Mouse (Mus musculus): ENCODE data around the gene Igsf8. TPM values are rescaled to one million over a fixed set of nuclear protein-coding genes. Genes with fewer than 3 reads are reported as not detected.

Igsf8 gene
- total RNA-seq, 2 experiments from 2014 or later, result 256 to 272 TPM

DNA sequence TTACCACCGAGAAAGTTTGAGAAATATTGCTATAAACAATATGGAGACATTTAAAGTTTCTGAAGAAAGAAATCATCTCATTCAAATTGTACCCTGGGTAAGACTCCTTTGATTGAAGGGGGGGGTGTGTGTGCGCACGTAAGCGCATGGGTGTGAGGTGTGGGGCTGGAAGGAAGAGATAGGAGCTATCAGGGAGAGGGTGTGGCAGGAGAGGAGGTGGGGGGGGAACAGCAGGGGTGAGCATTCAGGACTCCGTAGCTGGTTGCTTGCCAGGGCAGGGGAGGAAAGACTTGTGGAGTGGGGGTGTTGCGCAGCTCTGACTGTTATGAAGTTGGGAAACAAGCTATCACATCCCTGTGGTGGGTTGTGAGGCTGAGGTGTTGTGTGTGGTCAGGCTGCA lies 43.0 kb downstream of the Igsf8 start:
- DNase-seq, result no peak

DNA sequence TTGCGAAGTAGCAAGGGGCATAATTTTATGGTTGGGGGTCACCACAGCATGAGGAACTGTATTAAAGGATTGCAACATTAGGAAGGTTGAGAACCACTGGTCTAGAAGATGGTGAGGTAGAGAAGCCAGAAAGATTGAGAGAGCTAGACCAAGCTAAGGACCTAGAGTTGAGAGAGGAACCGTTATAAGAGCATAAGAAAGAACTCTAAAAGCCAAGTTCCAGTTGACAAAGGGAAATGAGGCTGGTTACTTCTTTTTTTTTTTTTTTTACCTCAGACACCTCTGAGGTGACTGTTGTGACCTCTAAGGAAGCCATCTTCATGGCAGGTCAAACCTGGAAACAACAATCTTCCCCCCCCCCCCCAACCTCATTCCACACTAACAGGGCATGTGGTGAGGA lies 43.7 kb downstream of the Igsf8 start:
- DNase-seq, result no peak

DNA sequence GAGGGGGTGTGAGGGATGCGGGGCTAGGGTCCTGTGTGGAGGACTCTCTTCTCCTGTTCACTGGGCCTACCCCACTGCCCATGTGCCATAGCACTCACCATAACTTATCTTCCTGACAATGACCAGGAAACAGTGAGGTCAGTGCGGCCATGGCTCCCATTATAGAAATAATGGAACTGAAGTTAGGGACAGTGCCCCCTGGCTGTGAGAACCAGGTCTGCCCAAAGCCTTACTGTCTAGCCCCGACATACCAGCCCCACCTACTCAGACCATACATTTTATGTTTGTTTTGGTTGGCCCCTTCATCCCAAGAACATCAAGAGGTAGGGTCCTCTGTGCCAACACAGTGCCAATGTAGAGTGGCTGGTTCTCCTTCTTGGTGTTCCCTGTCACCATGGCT lies 44.2 kb downstream of the Igsf8 start:
- no peak for DNase-seq

DNA sequence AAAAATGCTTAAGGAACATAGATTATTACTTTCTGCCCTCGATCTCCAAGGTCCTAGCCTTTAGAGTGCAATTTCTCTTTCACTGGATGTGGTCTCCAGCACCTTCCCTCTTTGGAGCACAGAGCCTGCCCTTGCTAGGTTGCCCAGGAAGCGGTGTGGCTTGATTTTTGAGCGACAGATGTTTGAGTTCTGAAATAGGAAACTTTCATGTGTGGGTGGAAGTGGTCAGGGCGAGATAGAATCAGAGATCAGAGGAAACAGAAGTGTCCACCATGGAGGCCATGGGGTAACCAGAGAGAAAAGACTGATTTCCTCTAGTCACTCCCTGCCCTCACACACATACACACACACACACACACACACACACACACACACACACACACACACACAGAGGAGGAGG lies 44.8 kb downstream of the Igsf8 start:
- no peak for DNase-seq

DNA sequence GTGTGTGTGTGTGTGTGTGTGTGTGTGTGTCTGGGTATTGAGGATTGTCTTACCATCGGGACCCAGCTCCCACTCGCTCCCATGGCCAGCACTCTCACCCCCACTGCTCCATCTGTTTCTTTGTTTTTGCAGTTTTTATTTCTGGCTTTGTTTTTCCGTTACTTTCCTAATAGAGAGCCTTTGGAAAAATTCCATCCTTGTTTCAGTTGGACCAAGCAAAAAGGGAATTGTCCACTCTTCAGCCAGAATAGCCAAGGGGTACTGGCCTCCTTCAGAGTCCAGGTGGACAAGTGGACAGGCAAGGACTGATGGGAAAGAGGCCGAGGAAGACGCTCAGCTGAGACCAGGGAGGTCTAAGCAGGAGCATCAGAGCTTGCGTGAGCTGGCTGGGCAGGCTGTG lies 45.4 kb downstream of the Igsf8 start:
- DNase-seq, result no peak

DNA sequence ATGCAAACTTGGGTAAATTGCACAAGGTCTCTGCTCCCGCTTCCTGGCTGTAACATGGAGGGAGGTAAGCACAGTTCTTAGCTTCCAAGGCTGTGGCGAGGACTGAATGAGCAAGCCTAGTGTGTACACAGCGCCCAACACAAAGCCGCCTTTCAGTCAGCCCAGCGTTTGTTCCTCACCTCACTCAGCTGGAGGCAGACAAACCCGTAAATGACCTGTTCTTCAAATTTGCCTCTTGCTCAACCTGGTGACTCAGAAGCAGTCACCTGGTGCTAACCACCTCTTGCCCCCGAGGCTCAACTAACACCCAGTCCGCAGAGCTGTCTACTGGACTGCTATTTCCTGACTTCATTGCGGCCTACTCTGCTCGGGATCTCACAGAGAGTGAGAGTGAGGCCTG lies 46.5 kb downstream of the Igsf8 start:
- no peak for DNase-seq

DNA sequence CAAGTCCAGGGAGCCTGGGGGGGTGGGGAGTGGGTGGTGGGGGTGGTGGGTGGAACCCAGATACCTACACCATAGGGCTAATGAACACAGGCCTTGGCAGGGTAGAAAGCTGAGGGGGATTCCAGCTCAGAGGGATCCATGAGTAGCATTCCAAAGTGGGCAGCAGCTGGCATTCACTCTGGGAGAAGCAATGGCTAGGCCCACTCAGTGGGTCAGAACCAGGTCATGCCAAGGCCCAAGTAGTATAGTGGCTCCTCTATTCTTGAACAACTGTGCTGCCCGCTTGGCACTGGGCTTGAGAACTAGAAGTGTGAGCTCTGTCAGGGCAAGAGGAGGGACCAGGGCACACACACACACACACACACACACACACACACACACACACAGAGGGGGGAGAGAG lies 47.0 kb downstream of the Igsf8 start:
- DNase-seq, result no peak

DNA sequence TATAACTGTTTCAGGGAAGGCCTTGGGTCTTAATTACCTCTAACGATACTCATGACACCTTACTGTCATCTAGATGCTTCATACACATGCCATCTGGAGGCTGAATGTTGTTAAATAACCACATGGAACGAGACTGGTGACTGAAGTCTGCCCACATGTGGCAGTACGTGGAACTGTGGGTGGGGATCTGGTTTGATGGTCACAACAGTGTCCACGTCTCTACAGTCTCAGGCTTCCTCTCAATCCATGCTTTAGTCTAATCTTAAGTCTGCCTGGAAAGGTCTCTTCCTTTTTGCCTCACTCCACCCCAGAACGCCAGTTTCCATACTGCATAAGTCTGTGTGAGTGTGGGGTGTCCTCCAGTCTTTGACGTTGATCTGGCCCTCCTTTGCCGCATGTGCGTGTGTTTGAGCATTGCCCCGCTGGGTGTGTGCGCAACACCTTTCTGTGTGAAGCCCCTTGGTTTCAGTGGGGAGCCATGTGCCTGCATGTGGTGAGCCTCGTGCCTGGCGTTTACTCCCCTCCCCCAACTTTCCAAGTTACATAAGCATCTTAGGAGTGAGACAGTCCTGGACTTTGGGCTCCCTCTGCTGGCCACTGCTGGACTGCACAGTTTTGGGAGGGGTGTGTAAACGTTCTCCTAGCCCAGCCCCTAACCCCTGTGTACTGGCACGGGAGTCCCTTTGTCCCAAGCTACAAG lies 48.4 kb downstream of the Igsf8 start:
- DNase-seq, result peak; percentile 86 to 88

DNA sequence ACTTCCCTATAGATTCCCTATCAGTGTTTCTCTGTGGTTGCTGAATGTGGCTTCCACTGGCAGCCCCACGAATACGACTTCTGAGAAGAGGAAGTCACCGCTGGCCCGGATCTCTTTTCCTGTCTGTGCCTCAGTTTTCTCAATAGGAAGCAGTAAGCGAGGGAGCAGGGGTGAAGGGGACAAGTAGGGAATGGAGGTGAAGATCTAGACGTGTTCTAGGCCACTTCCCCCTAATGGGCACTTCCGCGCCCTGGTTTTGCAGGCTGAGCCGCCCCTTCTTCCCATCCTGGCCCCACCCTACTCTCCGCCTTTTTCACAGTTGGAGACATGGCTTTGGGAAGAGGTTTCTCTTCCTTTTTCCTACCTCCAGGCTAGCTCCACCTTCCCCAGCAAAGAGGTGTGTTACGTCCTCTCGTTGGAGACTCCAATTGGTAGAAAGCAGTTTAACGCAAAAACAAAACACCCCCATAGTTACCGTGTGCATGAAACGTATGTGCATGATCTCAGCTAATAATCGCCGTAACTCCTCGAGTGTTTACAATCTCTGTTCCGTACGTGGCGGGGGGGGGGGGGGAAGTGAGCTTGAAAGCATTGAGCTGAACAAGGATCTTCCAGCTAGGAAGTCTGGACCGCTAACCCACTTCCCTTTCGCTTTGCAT lies 49.9 kb downstream of the Igsf8 start:
- DNase-seq, result no peak

DNA sequence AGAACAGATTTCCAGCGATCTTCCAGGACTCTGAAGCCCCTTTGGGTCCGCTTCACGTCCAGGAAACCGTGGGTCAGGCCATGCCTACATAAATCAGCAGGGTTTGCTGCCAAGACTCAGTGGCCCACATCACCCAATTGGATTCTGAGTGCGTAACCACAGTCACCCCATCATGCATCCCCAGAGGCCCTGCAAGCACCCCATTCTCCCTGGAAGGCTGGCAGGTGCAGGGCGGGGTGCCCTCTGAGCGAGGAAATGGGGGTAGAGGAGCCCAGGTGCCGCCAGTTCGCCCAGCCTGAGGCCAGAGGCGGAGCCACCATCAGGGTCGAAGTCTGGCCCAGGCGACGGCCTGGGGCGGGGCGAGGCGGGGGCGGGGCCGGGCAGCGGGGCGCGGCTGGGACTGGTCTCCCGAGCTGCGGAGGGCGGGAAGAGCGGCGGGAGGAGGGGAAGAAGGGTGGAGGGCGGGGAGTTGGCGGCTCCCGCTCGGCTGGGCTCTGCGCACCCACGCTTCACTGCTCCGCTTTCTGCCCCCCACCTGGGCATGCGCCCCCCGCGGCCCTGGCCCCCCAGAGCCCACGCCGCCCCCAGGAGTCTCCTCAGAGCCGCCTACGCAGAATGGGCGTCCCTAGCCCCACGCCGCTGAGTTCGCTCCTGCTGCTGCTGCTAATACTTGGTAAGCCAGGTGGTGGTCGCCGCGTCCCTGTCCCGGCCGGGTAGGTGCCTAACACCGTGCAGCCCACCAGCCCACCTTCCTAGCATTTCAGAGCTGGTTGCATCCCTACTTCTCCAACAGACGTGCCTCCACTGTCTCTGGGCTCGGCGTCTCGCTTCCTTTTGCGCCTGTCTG lies 50.7 kb downstream of the Igsf8 start:
- peak; percentile 77 to 80 for DNase-seq

DNA sequence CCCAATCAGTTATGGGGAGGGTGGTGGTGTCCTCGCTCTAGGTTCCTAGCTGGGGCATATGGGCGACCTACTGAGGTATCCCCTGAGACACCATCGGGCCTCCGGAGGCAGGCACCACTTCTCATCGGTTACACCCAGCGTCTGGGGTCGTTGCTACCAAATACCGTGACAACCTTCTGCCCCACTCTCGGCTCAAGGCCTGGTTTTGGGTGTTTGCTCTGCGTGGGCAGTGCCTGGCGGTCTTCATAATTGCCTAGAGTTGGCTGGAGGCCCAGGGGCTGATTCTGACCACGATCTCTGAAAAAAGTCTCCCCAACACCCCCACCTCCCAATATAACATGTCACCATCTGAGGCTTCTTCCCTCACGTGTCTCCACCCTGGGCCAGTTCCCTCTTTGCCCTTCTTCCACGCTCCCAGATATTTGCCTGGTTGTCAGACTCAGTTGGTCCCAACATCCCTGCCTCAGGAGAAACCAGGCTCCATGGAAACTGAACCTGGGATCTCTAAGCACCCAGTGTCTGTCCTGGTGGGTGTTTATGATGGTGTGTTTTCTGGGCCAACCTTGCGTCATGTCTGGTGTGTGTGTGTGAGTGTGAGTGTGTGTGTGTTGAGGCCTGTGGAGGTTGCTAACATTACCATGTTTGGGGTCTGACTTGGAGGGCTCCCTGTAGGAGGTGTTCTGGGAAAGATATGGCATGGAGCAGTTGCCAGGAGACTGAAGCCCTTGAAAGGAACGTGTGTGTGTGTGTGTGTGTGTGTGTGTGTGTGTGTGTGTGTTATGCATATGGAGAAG lies 51.5 kb downstream of the Igsf8 start:
- no peak for DNase-seq

DNA sequence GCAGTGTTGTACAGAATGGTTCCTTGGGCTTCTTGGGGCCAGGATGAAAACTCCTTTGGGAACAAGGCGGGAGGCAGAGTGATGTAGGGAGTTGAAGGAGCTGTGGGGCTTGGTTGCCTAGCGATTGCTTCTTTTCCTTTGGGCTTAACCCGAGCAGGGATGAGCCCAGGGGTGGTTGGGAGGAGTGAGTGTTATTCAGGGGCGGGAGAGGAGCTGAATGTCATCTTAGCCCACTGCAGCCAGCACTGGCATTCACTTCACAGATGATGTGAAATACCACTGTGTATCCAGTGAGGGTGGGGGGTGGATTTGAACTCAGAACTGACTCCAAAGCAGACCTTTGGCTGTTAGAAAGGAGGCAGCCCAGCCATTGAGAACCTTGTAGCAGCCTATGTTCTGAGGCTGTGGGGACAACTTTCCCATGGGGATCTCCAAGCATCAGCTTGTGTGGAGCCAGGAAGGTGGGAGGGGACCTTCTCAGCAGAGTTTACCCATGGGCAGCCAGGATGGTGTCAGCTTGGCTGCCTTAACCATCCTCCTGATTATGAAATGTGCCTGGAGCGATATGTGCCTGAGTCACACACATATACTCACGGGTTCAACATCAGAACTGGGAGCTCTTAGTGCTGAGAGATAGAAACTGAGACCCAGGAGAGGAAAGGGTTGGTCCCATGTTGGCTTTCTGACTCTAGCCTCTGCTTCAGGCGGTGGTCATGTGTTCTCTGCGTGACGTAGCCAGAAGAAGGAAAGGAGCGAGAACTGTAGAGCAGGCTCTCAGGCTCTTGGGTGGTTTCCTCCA lies 52.4 kb downstream of the Igsf8 start:
- DNase-seq, result no peak

DNA sequence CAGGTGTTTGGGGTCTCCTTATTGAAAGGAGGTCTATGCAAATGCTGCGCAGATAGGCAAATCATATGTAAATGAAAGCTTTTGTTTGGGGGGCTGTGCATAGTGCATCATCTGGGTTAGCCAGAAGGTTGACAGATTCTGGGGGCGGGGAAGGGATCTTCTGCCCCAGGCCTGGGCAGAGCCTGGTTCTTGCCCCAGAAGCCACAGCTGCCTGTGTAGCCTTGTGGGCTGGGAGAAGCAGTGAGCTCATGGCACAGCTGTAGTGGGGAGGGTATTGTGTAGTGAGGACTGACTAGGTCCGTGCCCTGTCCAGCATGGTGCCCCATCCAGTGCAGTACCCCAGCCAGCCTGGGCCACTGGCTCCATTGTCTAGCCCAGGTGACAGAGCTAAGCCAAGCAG lies 53.5 kb downstream of the Igsf8 start:
- DNase-seq, result no peak

DNA sequence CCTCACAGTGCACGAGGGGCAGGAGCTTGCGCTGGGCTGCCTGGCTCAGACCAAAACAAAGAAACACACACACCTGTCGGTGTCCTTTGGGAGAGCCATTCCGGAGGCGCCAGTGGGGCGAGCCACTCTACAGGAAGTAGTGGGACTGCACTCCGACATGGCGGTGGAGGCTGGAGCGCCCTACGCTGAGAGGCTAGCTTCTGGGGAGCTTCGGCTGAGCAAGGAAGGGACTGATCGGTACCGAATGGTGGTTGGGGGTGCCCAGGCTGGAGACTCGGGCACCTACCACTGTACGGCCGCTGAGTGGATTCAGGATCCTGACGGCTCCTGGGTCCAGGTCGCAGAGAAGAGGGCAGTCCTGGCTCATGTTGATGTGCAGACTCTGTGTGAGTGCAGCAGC lies 56.0 kb downstream of the Igsf8 start:
- DNase-seq, result peak in 1 of 2 experiments; percentile 3

DNA sequence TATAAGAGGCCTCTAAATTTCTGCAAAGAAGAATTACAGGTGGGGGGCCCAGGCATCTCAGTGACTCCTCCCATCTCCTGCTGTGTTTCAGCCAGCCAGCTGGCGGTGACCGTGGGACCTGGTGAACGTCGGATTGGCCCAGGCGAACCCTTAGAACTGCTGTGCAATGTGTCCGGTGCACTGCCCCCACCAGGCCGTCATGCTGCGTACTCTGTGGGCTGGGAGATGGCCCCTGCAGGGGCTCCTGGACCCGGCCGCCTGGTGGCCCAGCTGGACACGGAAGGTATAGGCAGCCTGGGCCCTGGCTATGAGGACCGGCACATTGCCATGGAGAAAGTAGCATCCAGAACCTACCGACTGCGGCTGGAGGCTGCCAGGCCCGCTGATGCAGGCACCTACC lies 56.5 kb downstream of the Igsf8 start:
- peak in 1 of 2 experiments; percentile 14 for DNase-seq

DNA sequence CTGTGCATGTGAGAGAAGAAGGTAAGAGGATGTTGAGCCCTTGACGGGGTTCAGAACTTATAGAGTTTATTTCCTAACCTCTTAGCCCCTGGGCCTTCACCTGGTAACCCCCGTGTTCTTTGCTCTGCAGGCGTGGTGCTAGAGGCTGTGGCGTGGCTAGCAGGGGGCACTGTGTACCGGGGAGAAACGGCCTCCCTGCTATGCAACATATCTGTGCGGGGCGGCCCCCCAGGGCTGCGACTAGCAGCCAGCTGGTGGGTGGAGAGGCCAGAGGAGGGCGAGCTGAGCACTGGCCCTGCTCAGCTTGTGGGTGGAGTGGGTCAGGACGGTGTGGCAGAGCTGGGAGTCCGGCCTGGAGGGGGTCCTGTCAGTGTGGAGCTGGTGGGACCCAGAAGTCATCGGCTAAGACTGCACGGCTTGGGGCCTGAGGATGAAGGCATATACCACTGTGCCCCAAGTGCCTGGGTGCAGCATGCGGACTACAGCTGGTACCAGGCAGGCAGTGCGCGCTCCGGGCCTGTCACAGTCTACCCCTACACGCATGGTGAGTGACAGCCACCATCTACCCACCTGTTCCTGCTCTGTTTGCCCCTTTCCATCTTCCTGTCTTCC lies 57.1 kb downstream of the Igsf8 start:
- peak in 1 of 2 experiments; percentile 21 for DNase-seq

DNA sequence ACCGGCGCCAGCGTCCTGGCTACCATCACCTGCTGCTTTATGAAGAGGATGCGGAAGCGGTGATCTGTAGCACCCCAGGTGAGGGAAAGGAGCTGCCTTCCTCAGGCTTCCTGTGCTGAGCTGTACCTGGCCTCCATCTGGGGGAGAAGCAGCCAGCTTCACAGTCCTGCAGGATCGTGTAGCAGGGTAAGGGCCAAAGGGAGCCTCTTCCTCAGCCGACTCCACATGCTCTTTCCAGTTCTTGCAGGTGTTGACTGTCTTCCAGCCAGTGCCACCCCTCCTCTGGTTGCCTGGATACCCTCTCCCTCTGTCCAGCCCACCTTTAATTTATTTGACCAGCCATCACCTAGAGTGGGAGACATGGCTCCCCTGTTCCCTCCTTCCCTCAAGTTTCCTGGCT lies 57.9 kb downstream of the Igsf8 start:
- peak in 1 of 2 experiments; percentile 22 for DNase-seq

DNA sequence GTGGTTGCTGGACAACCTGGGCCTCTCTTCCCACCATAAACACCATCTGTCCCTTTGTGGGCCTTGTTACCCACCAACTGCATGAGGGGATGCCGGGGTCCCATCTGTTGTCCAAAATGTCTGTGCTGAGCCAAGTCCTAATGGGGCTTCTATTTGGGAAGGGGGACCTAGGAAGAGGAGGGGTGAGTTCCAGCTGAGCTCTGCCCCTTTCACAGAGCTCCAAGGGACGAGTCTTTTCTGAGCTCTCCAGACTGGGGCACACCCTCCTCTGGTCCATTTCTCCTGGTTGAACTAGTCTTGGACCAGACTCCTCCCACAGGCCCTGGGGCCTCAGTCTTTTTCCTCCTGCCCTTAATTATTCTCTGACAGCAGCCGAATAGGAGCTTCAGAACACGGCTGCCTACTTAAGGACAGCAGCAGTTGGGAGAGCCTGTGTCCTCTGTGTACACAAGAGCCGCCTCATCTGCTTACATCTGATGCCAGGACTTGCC lies 58.5 kb downstream of the Igsf8 start:
- peak in 1 of 2 experiments; percentile 27 for DNase-seq

DNA sequence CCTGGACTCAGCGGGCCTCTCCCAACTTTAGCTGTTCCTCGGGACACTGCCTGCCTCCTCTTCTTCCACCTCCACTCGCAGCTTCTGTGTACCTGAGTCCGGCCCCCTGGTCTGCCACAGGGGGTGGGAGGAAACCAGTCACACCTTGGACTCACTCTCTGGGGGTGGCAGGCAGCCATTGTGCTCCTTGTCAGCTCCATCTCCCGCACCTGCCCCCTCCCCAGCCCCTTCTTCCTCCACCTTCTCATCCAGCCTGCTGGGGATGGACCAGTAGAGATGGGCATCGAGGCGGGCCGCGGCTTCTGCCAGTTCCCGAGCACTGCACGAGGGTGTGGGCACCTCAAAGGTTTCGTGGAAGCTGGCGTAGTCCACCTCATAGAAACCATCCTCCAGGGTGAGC lies 61.3 kb downstream of the Igsf8 start:
- DNase-seq, result no peak

DNA sequence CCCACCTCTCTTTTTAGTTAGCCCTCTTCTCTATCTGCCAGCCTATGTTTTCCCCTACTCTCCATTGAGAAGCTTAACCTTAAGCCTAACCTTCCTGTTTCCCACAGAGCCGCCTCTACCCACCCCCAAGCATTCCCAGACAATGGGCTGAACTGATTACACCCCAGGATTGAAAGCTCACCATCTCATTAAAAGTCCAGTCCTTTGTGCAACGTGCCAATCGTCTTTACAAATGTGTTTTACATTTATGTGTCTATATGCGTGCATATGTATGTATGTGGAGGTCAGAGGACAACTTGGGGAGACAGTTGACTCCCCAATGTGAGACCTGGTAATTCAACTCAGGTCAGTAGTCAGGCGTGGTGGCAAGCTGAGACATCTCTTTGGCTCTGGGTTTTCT lies 61.9 kb downstream of the Igsf8 start:
- no peak for DNase-seq

DNA sequence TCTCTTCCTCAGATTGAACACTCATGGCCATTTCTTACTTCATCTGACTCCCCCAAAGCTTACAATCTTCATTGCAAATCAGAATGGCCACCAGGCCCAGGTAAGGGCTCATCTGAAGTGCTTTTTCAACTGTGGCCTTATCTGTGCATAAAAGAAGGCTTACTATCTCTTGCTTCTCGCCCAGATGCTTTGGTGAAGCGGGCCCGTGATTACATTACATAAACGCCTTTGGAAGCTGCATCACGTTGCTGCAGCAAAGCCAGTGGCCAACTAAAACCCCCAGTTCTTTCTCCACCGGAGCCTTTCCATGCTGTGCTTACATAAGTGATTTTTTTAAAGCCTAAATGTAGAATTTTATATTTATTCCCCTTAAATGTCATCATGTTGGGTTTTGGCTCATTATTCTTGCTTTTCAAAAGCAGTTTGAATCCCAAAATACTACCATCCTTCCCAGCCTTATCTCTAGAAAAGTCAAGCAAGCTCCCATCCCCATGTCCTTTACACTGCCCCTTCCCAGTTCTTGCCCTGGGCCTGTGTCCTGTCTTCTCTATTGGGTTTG lies 62.4 kb downstream of the Igsf8 start:
- DNase-seq, result no peak
